Mouse (Mus musculus) gastrocnemius, postnatal 10 days (tissue): ENCODE data around the gene Siah3. TPM values are rescaled to one million over a fixed set of nuclear protein-coding genes. Genes with fewer than 3 reads are reported as not detected.
A peak's percentile ranks its signal among the peaks of the same experiment; 100 is the strongest.

Experiments
- DNase-seq: peaks from one replicate; pipeline ENCODE4 v3.0.0; 2021; ENCODE audit warnings: mixed read lengths
- total RNA-seq, 2 experiments: library from RNA; stranded (reverse); gene quantifications; 2 replicates each; pipeline ENCODE4 v1.2.3; 2021

The Siah3 gene
- total RNA-seq, 2 experiments from 2014 or later = 0.63 to 0.81 TPM

- DNase-seq = no peak
Measured at GRCm38 (mm10) chr14:75463171-75463570, 7.4 kb downstream of the Siah3 start.

GRCm38 (mm10) chr14:75468941-75469340 is 13.2 kb downstream of the Siah3 start:
- DNase-seq = no peak

DNA sequence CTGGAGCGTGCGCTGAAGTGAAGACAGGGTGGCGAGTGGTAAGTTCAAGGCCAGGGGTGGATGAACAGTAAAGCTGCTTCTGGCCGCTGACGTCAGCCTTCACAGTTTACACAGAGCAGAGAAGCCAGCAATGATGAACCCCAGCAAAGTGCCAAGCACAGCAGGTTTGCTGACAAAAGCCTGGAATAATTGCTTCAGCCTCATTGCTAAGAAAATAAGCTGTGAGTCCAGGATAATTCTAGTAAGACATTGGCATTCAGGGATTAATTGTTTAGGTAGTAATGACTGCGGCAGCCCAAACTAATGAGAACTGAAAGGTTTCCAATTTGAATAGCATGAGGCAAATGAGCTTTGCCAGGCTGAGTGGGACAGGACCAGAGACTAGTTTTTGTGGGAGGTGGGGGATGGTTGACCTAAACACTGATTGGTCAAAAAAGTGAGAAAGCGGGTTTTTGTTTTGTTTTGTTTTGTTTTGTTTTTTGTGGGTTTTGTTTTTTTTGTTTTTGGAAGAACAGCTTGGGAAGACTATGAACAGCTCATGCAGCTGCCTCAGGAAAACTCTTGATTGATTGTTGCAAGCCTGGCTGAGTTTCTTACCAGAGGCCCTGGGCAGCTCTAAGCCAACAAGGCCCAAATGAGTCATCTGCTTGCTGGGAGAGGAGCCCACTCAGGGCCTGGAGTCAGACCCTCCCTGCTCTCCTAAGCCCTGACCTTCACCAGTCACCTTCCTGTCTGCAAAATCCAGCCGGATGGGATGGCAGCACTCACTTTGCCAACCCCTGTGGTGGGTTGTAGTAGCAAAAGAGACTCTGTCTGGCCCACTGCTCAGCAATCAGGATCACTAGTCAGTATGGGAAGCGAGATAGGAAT is 17.5 kb downstream of the Siah3 start:
- no peak for DNase-seq

DNA sequence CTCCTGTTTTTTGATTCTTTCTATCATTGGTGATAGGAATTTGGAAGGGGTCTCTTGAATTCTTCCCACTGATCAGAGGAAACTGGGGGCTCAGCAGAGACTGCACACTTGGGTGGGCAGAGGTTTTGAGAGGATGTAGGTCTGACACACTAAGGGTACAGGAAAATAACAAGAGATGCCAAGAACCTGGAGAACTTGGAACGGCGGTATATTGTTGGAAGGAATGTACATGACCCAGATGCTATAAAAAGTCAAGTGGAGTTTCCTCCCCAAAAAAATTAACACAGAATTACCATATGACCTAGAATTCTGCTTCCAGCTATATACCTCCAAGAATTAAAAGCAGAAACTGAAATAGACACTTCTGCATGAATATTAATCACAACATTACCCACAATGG is 20.1 kb downstream of the Siah3 start:
- no peak for DNase-seq

DNA sequence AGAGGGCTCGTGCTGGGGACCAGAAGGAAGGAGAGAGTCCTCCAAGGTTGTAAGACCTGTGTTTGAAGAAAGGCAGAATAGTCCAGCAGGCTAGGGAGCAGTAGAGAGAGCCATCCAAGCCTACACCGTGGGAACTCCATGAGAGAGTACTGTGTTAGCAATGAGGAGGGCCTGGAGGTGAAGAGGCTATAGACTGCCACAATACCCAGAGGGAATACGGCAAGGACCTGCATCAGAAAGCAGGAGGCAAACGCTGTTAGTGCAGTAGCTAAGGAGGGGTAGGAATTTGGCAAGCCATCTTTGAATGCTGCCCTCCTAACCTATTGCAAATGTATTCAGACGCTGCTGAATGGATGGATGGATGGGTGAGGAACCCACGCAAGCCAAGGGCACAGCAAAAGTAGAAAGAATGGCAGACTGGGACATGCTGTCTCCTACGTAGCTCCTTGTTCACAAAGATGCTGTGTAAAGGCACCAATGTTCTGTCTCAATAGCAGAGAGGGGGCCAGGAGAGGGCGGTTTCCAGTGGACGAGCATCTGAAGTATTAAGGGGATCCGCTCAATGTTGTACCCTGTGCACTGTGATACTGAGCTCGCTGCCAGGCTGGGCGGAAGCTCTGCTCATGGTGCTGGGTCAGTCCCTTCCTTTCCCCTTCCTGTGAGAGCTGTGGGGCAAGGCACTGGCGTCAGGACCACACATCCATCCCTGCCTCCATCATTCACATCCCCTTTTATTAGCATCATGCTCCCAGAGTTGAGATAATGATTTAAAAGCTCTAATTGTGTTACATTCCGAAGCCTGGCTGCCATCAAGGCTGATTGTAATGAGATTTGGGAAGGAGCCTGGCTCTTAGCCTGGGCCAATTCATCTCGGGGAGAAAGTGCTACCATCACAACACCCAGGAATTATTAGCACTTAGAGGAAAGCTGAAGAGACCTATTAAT is 26.7 kb downstream of the Siah3 start:
- no peak for DNase-seq

GRCm38 (mm10) chr14:75483176-75483546 is 27.4 kb downstream of the Siah3 start:
- DNase-seq = no peak

DNA sequence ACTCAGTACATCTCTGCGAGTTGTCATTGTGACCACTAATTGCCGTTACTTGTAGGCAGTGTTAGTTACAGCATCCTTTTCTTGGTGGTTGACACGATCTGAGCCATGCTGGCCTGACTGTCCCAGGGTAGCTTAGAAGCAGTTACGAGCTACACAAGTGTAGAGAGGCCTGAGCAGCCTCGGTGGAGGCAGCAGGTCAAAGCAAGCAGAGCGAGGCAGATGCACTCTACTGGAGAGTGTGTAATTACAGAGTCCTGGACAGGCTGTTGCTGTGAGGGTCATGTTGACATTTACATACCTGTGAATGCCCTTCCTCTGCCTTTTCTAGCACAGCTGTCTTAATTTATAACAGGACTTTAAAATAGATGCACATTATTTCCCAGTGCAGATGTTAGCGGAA is 32.1 kb downstream of the Siah3 start:
- no peak for DNase-seq

- DNase-seq = no peak
Measured at GRCm38 (mm10) chr14:75493555-75494194, 37.9 kb downstream of the Siah3 start.

- DNase-seq = no peak
Measured at GRCm38 (mm10) chr14:75494926-75495325, 39.1 kb downstream of the Siah3 start.

DNA sequence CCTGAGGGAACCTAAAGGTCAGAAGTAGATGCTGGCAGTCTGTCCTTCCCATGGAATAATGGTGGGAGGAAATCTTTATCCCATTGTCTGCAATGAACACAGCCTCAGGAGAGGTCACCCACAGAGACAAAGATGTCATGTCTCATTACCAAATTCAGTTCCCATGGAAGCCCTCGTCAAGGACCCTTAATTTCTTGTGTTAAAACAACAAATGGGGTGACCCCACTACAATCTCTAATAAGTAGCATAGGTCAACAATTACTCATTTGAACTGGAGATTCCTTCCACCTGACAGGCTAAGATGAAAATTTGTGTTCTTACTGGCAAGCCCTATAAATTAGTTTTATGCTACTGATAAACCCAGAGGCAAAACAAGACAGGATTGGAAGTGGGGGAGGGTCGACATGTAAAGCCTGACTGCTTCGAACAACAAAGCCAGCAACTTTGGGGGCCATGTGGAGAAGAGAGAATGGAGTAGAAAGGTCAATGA is 45.8 kb downstream of the Siah3 start:
- no peak for DNase-seq

GRCm38 (mm10) chr14:75502446-75502845 is 46.7 kb downstream of the Siah3 start:
- DNase-seq = peak; percentile 18

DNA sequence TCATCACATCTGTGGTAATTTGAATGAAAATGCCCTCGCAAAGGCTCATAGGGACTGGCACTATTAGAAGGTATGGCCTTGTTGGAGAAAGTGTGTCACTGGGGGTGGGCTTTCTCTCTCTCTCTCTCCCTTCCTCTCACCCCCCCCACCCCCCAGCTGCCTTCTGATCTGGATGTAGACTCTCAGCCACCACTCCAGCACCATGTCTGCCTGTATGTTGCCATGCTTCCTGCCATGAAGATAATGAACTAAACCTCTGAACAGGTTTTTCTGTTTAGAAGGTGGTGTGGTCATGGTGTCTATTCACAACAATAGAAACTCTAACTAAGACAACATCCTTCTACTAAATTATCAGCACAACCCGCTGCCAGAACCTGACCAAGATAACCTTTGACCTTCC is 48.5 kb downstream of the Siah3 start:
- no peak for DNase-seq

DNA sequence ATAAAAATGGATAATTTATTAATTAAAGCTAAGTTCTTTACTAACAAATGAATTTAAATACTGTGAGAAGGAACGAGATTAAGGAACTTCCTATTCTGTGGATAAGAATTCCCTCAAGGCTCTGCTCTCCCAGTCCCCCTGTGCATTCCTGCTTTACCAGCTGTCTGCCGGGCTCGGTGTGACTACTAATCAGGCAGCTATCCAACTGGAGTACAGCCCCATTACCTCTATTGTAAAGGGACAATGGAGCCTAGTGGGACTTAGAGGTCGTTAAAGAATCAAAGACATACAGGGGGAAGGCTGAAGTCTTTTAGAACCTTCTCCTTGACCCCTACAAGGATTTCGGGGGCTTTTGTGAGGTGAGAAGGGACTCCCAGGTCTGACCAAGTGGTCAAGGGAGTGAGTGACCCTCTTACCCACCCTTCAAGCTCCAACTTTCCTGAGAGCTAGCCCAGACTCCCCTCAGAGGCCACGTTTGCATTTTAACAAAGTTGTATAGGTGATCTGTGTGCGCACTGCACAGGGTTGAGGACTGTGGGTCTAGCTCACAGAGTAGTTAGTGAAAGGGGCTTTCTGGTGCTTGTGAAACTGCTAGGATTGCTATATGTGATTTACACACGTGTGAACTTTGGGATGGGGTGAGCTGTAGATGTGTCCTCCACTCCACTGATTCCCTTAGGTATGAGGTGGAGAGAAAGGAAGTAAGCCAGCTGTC is 49.5 kb downstream of the Siah3 start:
- no peak for DNase-seq

- DNase-seq = no peak
Measured at GRCm38 (mm10) chr14:75506246-75506645, 50.5 kb downstream of the Siah3 start.

- no peak for DNase-seq
Measured at GRCm38 (mm10) chr14:75510125-75510524, 54.3 kb downstream of the Siah3 start.

GRCm38 (mm10) chr14:75512946-75513345 is 57.2 kb downstream of the Siah3 start:
- no peak for DNase-seq

DNA sequence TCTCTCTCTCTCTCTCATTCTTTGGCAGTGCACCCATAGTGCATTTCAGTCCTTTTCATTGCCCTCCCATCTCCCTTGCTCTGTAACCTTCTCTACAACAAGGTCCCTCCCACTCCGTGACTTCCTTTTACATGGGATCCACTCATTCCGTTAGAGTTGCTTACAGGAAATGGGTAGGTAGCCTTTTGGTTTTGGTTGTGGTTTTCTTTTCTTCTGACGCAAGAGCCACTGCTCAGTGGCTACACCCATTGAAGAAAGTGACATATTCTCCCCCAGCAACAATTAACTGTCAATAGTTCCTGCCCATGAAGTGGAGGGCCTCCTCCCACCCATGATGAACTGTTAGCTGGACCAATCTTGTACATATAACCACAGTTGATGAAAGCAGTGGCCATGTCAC is 60.4 kb downstream of the Siah3 start:
- no peak for DNase-seq

- no peak for DNase-seq
Measured at GRCm38 (mm10) chr14:75516917-75517595, 61.3 kb downstream of the Siah3 start.

DNA sequence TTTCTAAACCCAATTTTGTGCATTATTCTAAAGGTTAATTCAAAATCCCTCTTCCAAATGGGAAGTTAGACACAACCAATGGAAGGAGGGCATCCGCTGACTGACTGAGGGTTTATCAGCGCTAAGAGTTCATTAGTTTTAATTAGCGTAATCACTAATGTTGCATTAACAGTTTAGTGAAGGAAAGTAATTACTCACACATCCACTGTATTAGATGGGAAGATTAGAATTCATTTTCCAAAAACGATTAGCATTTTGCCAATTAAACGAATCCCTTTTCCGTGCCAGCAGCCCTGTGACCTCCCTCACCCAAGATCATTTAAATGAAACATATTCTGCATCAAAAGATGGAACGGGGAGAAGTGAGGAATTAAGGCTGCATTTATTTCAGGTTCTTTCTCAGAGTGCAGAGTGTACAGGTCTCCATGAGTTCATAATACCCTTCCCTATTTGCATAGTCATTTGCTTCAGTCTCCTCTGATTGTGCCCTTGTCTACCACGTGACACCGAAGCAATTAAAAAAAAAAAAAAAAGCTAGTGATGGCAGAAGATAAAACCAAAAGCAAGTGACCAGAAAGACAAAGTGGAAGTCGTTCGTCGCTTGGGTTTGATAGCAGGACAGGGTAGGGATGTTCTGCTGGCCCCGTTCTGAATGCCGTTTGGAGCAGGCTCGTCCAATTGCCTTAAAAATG is 62.6 kb downstream of the Siah3 start:
- DNase-seq = no peak

DNA sequence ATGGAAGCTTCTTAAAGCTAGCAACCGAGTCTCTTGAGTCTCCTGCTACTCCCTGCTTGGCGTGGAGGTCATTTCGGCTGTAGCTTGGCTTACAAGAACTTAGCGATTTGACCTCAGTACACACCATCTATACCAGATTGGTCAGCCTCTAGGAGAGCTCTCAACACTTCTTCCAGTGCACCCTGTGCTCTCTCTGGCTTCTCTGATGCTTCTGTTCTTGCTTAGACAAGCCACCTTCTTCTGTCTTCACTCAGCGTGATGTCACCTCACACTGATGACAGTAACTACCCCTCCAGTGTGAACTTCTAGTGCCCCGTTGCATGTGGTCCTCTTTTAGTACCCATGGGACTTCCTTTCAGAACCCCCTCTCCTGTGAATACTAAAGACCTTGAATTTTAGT is 63.1 kb downstream of the Siah3 start:
- no peak for DNase-seq

- DNase-seq = no peak
Measured at GRCm38 (mm10) chr14:75519668-75520067, 63.9 kb downstream of the Siah3 start.
